Mouse (Mus musculus) neural tube, embryonic 14.5 days (tissue): ENCODE results near the gene Ccnk. TPM values are rescaled to one million over a fixed set of nuclear protein-coding genes. Genes with fewer than 3 reads are reported as not detected.

ENCODE experiments used
- ATAC-seq: fragments of 200-750 bp; cut with Nextera tagmentation; 2 replicates; pipeline ENCODE4 v1.8.0; 2017; ENCODE audit warnings: low read depth, mild to moderate bottlenecking, moderate TSS enrichment, moderate library complexity
- H3K27ac ChIP-seq: fragments of 300-500 bp; sonication (generic); 2 replicates; pipeline ENCODE4 v1.5.1; 2014; ENCODE audit warnings: low read depth, mild to moderate bottlenecking, control low read depth, low read length, moderate library complexity, mixed read lengths
- H3K27me3 ChIP-seq: fragments of 300-500 bp; sonication (generic); 2 replicates; pipeline ENCODE4 v1.6.1; 2014; ENCODE audit warnings: low read length; ENCODE audit not compliant: control insufficient read depth, insufficient read depth
- H3K36me3 ChIP-seq: fragments of 300-500 bp; sonication (generic); 2 replicates; pipeline ENCODE4 v1.6.1; 2014; ENCODE audit warnings: low read length, mixed read lengths; ENCODE audit not compliant: control insufficient read depth, insufficient read depth
- H3K4me1 ChIP-seq: fragments of 300-500 bp; sonication (generic); 2 replicates; pipeline ENCODE4 v1.6.1; 2014; ENCODE audit warnings: low read length; ENCODE audit not compliant: control insufficient read depth, insufficient read depth
- H3K4me2 ChIP-seq: fragments of 300-500 bp; sonication (generic); 2 replicates; pipeline ENCODE4 v1.6.1; 2014; ENCODE audit warnings: mild to moderate bottlenecking, low read depth, low read length, control low read depth
- H3K4me3 ChIP-seq: fragments of 300-500 bp; sonication (generic); 2 replicates; pipeline ENCODE4 v1.5.1; 2014; ENCODE audit warnings: low read depth, low read length, control low read depth, mixed read lengths
- H3K9ac ChIP-seq: fragments of 300-500 bp; sonication (generic); replicated peaks from 2 replicates; pipeline ENCODE4 v1.6.1; 2014; ENCODE audit warnings: low read depth, mild to moderate bottlenecking, control low read depth, low read length, mixed read lengths
- H3K9me3 ChIP-seq: fragments of 300-500 bp; sonication (generic); 2 replicates; pipeline ENCODE4 v1.6.1; 2016; ENCODE audit warnings: low read length; ENCODE audit not compliant: control insufficient read depth
- WGBS: fragments of 180-500 bp; shearing (Covaris S2); extraction: QIAGEN DNeasy Blood & Tissue Kit; methylation state at CpG from one replicate; pipeline ENCODE4 v1.1.7; 2014; 5-methylcytosine and 5-hydroxymethylcytosine counted together
- polyA plus RNA-seq: library from polyadenylated mRNA; unstranded; fragments of >200 nt; fragmentation: Nextera tagmentation; extraction: Ambion mirVana; gene quantifications from 2 replicates; pipeline ENCODE4 v1.2.1, GENCODE M21; 2014

Gene Ccnk
- polyA plus RNA-seq, 1 experiment from 2014 or later = 6.0 TPM

DNA sequence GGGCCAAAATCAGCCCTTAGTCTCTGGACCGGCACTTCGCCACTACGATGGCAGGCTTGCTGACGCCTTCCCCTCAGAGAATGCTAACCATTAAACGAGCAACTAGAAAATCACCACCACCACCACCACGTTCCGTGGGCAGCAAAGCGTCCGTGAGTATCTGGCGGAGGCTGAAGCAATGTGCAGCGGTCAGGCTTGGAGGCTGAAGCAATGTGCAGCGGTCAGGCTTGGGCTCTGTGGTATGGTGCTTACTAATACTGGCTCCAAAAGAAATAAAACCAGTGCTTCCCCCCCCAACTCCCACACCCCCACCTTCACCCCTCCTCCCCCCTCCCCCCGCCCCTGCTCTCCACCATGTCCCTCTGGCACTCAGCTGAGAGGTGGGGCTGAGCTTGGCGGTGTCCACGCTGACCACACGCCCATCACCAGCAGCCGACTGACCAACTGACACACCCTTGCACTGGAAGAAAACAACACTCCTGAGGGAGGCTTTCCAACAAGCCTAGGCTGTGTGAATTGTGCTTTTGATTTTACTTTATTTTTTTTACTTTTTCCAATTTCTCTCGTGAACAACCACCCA lies 56.7 kb downstream of the Ccnk start:
- Histone ChIP-seq H3K36me3 (no peaks in the 10 kb centered on the region), H3K4me1 (peaks cover 43% of the 10 kb centered on the region), H3K9ac (no peak overlapping the region), H3K9me3 (no peaks in the 10 kb centered on the region), H3K27ac (no peak overlapping the region), H3K4me3 (no peak overlapping the region), H3K27me3 (no peaks in the 10 kb centered on the region), H3K4me2 (no peak overlapping the region)
- ATAC-seq = no peak
- 60% methylated on average over 17 of the region's 18 CpGs for WGBS

- Histone ChIP-seq H3K9me3 (no peaks in the 10 kb centered on the region), H3K27me3 (no peaks in the 10 kb centered on the region), H3K4me3 (no peak overlapping the region), H3K4me1 (peaks cover 52% of the 10 kb centered on the region), H3K4me2 (no peak overlapping the region), H3K36me3 (no peaks in the 10 kb centered on the region), H3K9ac (no peak overlapping the region), H3K27ac (no peak overlapping the region)
- WGBS = 79% methylated on average over 6 of the region's 6 CpGs
- no peak for ATAC-seq
Measured at GRCm38 (mm10) chr12:108237300-108238006, 58.1 kb downstream of the Ccnk start.

DNA sequence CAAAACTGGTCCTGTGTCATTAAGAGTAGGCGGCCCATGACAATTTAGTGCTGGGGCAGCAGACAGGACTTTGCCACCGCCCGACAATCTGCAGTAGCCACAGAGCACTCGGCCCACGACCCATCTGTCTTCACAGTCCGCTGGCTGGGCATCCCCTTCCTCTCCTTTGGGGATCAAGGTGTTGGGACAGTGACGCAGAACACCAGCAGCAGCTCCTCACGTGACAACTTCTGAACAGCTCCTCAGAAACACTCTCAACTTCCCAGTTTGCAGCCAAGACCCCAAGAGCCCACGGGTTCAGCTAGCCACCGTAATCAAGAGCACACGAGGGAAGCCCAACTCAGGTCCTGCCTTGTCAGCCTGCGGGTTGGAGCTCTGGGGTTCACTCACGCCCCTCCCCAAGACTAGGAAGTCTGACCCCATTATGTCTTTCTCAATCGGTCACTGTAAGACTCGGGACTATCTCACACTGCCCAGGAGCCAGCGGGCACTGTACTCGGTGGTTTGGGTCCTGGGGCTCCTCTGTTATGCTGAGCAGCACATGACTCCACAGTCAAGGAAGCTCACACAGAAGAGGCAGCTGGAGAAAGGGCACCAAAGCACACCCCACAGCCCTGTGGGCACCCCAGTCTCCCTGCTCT lies 59.1 kb downstream of the Ccnk start:
- H3K9me3 ChIP-seq = no peaks in the 10 kb centered on the region
- no peak overlapping the region for H3K27ac ChIP-seq
- H3K4me1 ChIP-seq = peaks cover 59% of the 10 kb centered on the region
- no peak overlapping the region for H3K4me2 ChIP-seq
- H3K4me3 ChIP-seq = no peak overlapping the region
- no peaks in the 10 kb centered on the region for H3K36me3 ChIP-seq
- WGBS = 72% methylated on average over 17 of the region's 17 CpGs
- no peak for ATAC-seq
- H3K9ac ChIP-seq = no peak overlapping the region
- H3K27me3 ChIP-seq = no peaks in the 10 kb centered on the region

DNA sequence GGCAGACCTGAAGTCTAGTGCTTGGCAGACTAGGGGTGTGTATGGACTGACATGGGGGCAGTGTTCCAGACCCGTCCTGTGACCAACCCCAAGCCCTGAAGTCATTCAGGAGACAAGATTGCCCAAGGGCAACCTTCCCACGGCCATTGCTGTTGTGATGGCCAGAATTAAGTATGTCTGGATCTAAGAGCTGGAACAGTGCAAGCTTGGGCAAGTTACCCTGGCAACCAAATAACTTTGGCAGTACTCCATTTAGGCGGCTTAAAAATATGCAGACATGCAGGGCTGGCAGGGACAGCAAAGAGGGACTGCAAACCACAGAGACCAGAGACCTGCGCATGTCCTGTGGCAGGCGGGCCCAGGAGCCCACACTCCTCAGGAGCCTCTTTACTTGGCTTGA lies 60.1 kb downstream of the Ccnk start:
- Histone ChIP-seq H3K9me3 (no peaks in the 10 kb centered on the region), H3K4me1 (peaks cover 68% of the 10 kb centered on the region), H3K36me3 (no peaks in the 10 kb centered on the region), H3K27ac (peak overlapping the region; percentile 28; the same call in 1 of the 2 replicates), H3K4me2 (no peak overlapping the region), H3K4me3 (no peak overlapping the region), H3K27me3 (no peaks in the 10 kb centered on the region), H3K9ac (no peak overlapping the region)
- no peak for ATAC-seq
- WGBS = 31% methylated on average over 5 of the region's 5 CpGs

DNA sequence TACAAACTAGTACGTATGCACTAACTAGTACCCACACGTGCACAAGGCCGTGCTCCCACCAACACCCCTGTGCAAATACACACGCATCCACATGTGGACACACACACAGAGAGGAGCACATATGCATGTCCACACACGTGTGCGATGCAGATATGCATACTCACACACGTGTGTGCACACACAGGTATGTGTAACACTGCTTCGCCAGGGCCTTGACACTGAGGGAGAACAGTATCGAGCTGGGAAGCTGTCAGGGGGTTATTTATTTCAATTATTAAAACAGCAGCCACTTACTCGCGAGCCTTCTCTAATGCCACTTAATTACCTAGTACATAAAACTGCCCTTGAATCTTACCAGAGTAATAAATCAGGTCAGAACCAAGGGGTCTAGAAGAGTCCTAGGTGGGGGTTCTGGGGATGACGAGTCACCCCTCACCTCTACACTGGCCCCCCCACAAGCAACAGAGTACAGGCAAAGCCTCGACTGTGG lies 61.1 kb downstream of the Ccnk start:
- peak overlapping the region; percentile 86 for H3K27ac ChIP-seq
- H3K9ac ChIP-seq = no peak overlapping the region; the same call in 1 of the 2 replicates
- ATAC-seq = peak; percentile 36
- H3K4me3 ChIP-seq = no peak overlapping the region
- H3K27me3 ChIP-seq = no peaks in the 10 kb centered on the region
- H3K4me1 ChIP-seq = peaks cover 78% of the 10 kb centered on the region
- whole genome bisulfite sequencing = 39% methylated on average over 13 of the region's 13 CpGs
- H3K4me2 ChIP-seq = peak overlapping the region; percentile 34
- H3K9me3 ChIP-seq = no peaks in the 10 kb centered on the region
- no peaks in the 10 kb centered on the region for H3K36me3 ChIP-seq

GRCm38 (mm10) chr12:108240953-108241588 lies 61.7 kb downstream of the Ccnk start:
- H3K27ac ChIP-seq = peak overlapping the region; percentile 86
- H3K4me1 ChIP-seq = peaks cover 78% of the 10 kb centered on the region
- no peaks in the 10 kb centered on the region for H3K27me3 ChIP-seq
- ATAC-seq = peak; percentile 74
- no peaks in the 10 kb centered on the region for H3K9me3 ChIP-seq
- whole genome bisulfite sequencing = 3% methylated on average over 21 of the region's 21 CpGs
- H3K4me3 ChIP-seq = no peak overlapping the region
- no peaks in the 10 kb centered on the region for H3K36me3 ChIP-seq
- peak overlapping the region; percentile 34 for H3K4me2 ChIP-seq
- peak overlapping the region; percentile 37 for H3K9ac ChIP-seq

DNA sequence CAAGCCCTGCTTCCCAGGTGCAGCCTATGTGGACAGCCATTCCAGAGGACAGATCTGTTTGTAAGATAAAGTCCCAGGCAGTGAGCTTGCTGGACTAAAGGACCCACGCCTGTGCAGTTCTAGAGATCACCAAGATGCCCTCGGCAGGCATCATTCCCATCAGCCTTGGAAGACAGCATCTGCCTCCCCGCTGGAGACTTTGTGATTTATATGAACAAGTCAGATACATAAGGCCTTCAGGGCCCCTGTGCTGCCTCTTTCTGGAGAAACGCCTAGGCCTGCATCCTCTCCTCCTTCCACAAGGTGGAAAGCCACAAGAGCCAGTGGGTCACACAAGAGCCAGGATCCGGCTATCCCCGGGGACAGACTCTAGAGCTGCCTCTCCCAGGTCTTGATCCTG lies 62.2 kb downstream of the Ccnk start:
- H3K4me3 ChIP-seq = no peak overlapping the region
- H3K27me3 ChIP-seq = no peaks in the 10 kb centered on the region
- H3K9ac ChIP-seq = no peak overlapping the region; the same call in 1 of the 2 replicates
- WGBS = 18% methylated on average over 6 of the region's 6 CpGs
- peak overlapping the region; percentile 86 for H3K27ac ChIP-seq
- no peak overlapping the region; the same call in 1 of the 2 replicates for H3K4me2 ChIP-seq
- H3K9me3 ChIP-seq = no peaks in the 10 kb centered on the region
- no peak; the same call in 1 of the 2 replicates for ATAC-seq
- H3K4me1 ChIP-seq = peaks cover 79% of the 10 kb centered on the region
- no peaks in the 10 kb centered on the region for H3K36me3 ChIP-seq

- WGBS = 32% methylated on average over 20 of the region's 20 CpGs
- H3K4me3 ChIP-seq = no peak overlapping the region
- no peaks in the 10 kb centered on the region for H3K27me3 ChIP-seq
- ATAC-seq = no peak
- H3K27ac ChIP-seq = peak overlapping the region; percentile 86
- H3K9ac ChIP-seq = peak overlapping the region; percentile 11; the same call in 1 of the 2 replicates
- no peaks in the 10 kb centered on the region for H3K9me3 ChIP-seq
- H3K36me3 ChIP-seq = no peaks in the 10 kb centered on the region
- H3K4me2 ChIP-seq = no peak overlapping the region
- peaks cover 84% of the 10 kb centered on the region for H3K4me1 ChIP-seq
Measured at GRCm38 (mm10) chr12:108242243-108242745, 62.9 kb downstream of the Ccnk start.
